Mouse (Mus musculus) adrenal gland, postnatal 4 days (tissue): ENCODE measurements around the gene Xlr3b. TPM values are rescaled to one million over a fixed set of nuclear protein-coding genes. Genes with fewer than 3 reads are reported as not detected.
"Not testable (repeated sequence)": the region's sequence is repeated elsewhere in the genome, so short reads cannot be mapped to it uniquely, and the experiment has no call there.

Experiments used
- DNase-seq, 2 experiments: peaks; one replicate each; pipeline ENCODE4 v3.0.0; 2021 to 2022; ENCODE audit warnings: low spot score in 2 of 2, mixed read lengths in 2 of 2
- long read RNA-seq, 2 experiments: library from polyadenylated mRNA; stranded (forward); transcript quantifications; one replicate each; pipeline ENCODE4 v2.0.0; 2021
- total RNA-seq, 2 experiments: library from RNA; stranded (reverse); gene quantifications; 2 replicates each; pipeline ENCODE4 v1.2.3; 2021

The Xlr3b gene
- 10 to 100 TPM in 1 of 2 experiments, 1 to 10 TPM in 1; 4.5 to 14.5 TPM for total RNA-seq
- long read RNA-seq, experiment 1, partial matches to known transcripts, result 2 of 10 reads
- long read RNA-seq, experiment 1, other reads (novel, unspliced or antisense), result 4 of 10 reads
- long read RNA-seq, experiment 2, partial matches to known transcripts, result 1 of 6 reads
- long read RNA-seq, experiment 2, other reads (novel, unspliced or antisense), result 3 of 6 reads

DNA sequence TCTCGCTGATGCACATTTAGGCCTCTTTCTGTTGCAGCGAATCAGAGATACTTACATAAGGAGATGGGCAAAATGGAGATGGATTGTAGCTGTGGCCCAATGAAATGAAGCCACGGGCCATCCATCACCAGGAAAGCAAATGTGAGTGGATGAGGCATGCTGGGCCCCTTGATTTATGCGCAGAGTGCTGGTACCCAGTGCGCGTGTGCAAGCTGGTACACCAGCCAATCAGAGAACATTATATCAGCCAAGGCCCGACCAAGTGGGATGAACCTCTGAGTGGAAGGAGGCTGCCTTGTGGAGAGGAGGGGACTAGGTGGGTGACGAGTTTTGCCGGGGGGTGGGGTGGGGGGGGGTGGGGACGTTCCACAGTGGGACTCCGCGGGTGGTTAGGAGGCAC is at the start of gene Xlr3b:
TSS of gene Xlr3b (plus strand) at position 274 of the 400 bp plus-strand sequence.
- DNase-seq, result not testable (repeated sequence)

DNA sequence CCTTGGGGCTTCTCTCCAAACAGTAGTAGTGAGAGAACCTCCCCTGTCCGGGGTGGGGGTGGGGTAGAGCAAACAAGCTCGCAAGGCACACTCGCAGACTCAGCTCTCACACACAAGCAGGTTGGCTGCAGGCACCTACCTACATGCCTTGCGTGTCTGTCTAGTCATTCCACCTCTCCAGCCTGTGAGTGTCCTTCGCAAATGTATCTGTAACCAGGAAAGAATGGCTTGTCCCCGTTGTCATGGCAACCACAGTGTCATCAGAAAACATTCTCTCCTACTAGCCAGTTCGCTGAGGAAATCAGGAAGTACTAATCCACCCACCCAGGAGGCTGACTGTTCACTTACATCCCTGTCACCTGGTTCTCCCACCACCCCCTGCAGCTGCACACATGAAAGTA is 48.8 kb upstream of the Xlr3b start:
- DNase-seq, result not testable (repeated sequence)

DNA sequence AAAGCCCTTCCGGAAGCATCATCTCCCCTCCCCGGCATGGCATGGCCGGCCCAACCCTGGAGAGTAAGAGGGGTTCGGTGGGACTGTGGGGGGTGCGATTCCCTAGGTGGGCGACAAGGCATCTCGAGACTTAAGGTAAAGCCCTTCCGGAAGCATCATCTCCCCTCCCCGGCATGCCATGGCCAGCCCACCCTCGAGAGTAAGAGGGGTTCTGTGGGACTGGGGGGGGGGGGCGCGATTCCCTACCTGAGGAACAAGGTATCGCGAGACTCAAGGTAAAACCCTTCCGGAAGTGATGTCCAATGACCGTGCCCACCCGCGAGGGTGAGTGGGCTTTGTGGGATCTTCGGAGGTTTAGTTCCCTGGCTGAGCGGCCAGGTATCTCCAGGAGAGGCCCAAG is 43.5 kb upstream of the Xlr3b start, which contains the start of gene Xlr5b:
TSS of gene Xlr5b (plus strand) at position 301 of the 400 bp plus-strand sequence.
- DNase-seq, result not testable (repeated sequence)

DNA sequence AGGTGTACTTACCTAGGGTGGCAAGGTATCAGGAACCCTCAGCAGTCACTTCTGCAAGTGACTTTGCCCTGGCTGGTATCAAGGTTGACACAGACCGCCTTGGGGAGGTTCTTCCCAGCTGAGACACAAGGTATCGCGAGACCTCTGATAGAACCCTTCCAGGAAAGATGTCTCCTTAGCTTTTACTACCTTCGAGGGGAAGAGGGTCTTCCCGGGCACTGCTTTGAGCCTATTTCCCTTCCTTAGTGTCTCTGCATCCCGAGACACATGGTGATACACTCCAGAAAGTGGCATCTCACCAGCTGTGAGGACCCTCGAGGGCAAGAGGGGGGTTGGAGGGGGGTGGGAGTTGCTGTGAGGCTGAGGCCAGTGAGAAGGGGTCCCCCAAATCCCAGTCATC is 42.7 kb upstream of the Xlr3b start, which contains the start of gene DXBay18:
TSS of gene DXBay18 (minus strand) at position 101 of the 400 bp plus-strand sequence.
- DNase-seq, result not testable (repeated sequence)

DNA sequence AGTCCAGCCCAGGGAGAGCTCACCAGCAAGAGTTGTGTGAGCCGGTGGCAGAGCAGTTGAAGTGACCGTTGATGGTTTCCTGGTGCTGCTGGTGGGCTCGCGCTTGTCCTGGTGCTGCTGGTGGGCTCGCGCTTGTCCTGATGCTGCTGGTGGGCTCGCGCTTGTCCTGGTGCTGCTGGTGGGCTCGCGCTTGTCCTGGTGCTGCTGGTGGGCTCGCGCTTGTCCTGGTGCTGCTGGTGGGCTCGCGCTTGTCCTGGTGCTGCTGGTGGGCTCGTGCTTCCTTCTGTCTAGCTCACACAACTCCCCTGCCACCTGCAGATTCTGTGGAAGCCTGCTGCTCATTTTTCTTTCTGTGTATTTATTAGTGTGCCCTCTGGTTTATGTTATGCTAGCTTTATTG is 15.1 kb upstream of the Xlr3b start, which contains the start of gene Spin2d:
TSS of gene Spin2d (minus strand) at position 101 of the 400 bp plus-strand sequence.
- not testable (repeated sequence) for DNase-seq

DNA sequence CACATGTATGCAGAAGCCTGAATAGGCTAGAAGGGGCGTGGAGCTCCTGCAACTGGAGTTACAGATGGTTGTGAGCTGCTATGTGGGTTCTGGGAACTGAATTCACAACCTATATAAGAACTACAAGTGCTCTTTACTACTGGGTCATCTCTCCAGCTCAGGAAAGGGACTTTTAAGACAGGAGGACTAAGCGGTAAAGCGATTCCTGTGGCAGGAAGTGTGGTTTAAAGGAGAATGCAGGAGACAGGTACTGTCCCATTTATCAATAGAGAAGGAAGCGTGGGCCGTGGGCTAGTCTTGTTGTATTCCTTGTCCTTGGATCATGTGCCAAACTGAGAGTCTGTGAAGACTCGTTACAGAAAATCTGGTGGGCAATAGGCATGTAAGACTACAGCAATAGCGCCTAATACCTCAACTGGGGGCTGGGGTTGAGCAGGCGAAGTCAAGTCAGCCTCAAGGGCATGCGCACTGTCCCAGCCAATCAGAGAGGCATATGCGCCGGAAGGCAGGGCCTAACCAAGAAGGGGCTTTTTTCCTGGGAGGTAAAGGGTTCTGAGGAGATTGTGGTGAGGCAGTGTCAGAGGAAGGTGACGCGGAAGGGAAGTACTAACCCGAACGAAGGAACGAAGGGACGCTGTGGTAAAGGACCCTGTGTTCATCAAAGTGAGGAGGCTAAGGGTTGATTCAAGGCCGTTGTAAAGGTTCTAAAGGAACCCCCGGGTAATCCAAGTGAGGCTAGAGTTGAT is 22.0 kb downstream of the Xlr3b start, which contains the start of gene Xlr4b:
TSS of gene Xlr4b (plus strand) at position 515 of the 746 bp plus-strand sequence.
- not testable (repeated sequence) for DNase-seq

DNA sequence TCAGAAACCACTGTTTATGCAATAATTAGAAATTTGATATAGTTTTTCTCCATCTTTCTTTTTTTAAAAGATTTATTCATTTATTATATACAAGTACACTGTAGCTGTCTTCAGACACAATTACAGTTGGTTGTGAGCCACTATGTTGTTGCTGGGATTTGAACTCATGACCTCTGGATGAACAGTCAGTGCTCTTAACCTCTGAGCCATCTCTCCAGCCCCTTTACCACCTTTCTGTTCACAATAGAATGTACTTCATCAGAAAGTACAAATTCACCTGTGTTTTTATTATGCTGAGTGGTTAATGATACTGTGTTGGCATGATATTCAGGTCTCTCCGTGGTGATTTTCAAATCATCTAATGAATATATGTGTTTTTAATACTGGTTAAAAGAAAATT is 33.4 kb downstream of the Xlr3b start:
- DNase-seq, result no peak

DNA sequence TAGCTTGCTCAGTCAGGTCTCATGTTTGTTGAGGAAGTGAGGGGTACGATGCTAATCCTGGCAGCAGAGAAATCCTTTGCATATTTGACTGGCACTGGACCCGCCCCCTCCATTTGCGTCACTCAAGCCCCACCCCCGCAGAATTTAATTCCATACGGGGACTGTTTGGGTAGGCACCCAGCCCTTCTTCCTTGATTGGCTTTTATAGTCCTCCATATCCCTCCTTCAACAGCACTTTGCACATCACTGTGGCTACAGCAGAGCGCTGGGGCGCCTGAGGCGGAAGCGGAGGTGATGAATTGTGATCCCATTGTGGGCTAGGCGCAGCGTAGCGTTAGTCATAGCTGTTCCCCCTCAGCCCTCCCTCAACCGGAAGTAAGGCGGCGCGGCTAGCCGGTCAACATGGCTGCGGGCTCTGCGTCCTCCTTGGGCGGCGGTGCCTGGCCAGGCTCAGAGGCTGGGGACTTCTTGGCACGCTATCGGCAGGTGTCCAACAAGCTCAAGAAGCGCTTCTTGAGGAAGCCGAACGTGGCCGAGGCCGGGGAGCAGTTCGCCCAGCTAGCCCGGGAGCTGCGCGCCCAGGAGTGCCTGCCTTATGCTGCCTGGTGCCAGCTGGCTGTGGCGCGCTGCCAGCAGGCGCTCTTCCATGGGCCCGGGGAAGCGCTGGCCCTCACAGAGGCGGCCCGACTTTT is 36.1 kb downstream of the Xlr3b start, which contains the start of gene F8a:
TSS of gene F8a (plus strand) at position 378 of the 692 bp plus-strand sequence.
- peak; percentile 26 to 46 for DNase-seq

DNA sequence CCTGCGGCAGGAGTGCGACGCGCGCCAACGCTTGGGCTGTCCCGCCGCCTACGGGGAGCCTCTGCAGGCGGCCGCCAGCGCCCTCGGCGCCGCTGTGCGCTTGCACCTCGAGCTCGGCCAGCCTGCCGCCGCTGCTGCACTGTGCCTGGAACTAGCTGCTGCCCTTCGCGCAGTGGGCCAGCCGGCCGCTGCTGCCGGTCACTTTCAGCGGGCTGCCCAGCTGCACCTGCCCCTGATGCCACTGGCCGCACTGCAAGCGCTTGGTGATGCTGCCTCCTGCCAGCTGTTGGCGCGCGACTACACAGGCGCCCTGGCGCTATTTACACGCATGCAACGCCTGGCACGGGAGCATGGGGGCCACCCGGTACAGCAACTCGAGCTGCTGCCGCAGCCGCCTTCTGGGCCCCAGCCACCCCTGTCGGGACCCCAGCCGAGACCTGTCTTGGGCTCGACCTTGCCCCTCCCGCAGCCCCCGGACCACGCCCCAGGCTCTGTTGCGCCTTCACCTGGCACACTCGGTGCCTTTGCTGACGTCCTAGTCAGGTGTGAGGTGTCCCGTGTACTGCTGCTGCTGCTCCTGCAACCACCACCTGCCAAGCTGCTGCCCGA is 36.7 kb downstream of the Xlr3b start:
- DNase-seq, result peak; percentile 6 to 14

DNA sequence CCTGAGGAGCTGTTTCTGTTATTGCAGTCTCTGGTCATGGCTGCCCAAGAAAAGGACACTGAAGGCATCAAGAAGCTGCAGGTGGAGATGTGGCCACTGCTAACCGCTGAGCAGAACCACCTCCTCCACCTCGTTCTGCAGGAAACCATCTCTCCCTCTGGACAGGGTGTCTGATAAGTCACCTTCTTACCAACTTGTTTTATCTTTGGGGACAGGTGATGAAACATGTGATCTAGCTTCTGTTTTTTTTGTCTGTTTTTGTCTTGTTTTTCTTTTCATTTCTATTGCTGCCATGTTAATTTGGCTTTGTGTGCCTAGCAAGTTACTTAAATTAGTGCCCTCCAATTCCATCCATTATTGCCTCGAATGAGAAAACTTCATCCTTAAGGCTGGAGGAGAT is 37.3 kb downstream of the Xlr3b start:
- no peak for DNase-seq

DNA sequence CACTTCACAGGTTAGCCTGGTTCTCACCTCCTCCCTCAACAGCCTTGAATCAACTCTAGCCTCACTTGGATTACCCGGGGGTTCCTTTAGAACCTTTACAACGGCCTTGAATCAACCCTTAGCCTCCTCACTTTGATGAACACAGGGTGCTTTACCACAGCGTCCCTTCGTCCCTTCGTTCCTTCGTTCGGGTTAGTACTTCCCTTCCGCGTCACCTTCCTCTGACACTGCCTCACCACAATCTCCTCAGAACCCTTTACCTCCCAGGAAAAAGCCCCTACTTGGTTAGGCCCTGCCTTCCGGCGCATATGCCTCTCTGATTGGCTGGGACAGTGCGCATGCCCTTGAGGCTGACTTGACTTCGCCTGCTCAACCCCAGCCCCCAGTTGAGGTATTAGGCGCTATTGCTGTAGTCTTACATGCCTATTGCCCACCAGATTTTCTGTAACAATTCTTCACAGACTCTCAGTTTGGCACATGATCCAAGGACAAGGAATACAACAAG is 50.9 kb downstream of the Xlr3b start, which contains the start of gene Xlr4c:
TSS of gene Xlr4c (minus strand) at position 310 of the 505 bp plus-strand sequence.
- DNase-seq, result not testable (repeated sequence)

Other genes with a start within 250 kb of the Xlr3b start
- 1 to 10 TPM; 5.3 to 7.2 TPM for gene Zfp185, start 204.9 kb upstream of the Xlr3b start, total RNA-seq
- gene Pnma5, start 155.1 kb upstream of the Xlr3b start, total RNA-seq, result under 1 TPM in 1 of 2 experiments, not detected in 1; 0.20 TPM
- gene Pnma3, start 127.4 kb upstream of the Xlr3b start, total RNA-seq, result 1 to 10 TPM; 1.5 to 1.6 TPM
- 1 to 10 TPM in 1 of 2 experiments, not detected in 1; 1.3 TPM for gene Xlr4a, start 109.7 kb upstream of the Xlr3b start, total RNA-seq
- gene Xlr3a, start 95.1 kb upstream of the Xlr3b start, total RNA-seq, result 1 to 10 TPM; 1.5 to 2.5 TPM
- gene Gm14685, start 75.2 kb upstream of the Xlr3b start, total RNA-seq, result under 1 TPM; 0.22 to 0.65 TPM
- gene Xlr5b, start 43.4 kb upstream of the Xlr3b start, total RNA-seq, result under 1 TPM in 1 of 2 experiments, not detected in 1; 0.31 TPM
- not detected for gene DXBay18, start 42.8 kb upstream of the Xlr3b start, total RNA-seq
- not detected for gene Spin2d, start 15.2 kb upstream of the Xlr3b start, total RNA-seq
- gene Xlr4b, start 22.1 kb downstream of the Xlr3b start, total RNA-seq, result 1 to 10 TPM in 1 of 2 experiments, under 1 TPM in 1; 0.53 to 1.7 TPM
- 1 to 10 TPM; 9.0 to 9.8 TPM for gene F8a, start 36.1 kb downstream of the Xlr3b start, total RNA-seq
- gene Xlr4c, start 50.9 kb downstream of the Xlr3b start, total RNA-seq, result not detected
- gene Xlr3c, start 73.2 kb downstream of the Xlr3b start, total RNA-seq, result under 1 TPM in 1 of 2 experiments, not detected in 1; 0.20 TPM
- gene Xlr5a, start 100.8 kb downstream of the Xlr3b start, total RNA-seq, result not detected
- gene Xlr5c, start 100.8 kb downstream of the Xlr3b start, total RNA-seq, result not detected
- gene Gm45015, start 144.6 kb downstream of the Xlr3b start, total RNA-seq, result not detected
- 10 to 100 TPM; 26.6 to 28.8 TPM for gene Zfp275, start 150.4 kb downstream of the Xlr3b start, total RNA-seq
- gene Gm18336, start 206.5 kb downstream of the Xlr3b start, total RNA-seq, result not detected
- gene Zfp92, start 218.9 kb downstream of the Xlr3b start, total RNA-seq, result under 1 TPM; 0.25 to 0.31 TPM
- not detected for gene Trex2, start 243.1 kb downstream of the Xlr3b start, total RNA-seq